Mouse (Mus musculus) olfactory bulb, adult 2 months (tissue): ENCODE results near the gene Mcpt1. TPM values are rescaled to one million over a fixed set of nuclear protein-coding genes. Genes with fewer than 3 reads are reported as not detected.
"Not testable (repeated sequence)": the region's sequence is repeated elsewhere in the genome, so short reads cannot be mapped to it uniquely, and the experiment has no call there.

Experiments used
- H3K27ac ChIP-seq: fragments of 200-500 bp; 2 replicates; pipeline ENCODE4 v1.5.1; 2012; ENCODE audit warnings: low read depth, low read length; ENCODE audit not compliant: insufficient read depth
- H3K4me1 ChIP-seq: fragments of 200-500 bp; 2 replicates; pipeline ENCODE4 v1.6.1; 2012; ENCODE audit warnings: low read length; ENCODE audit not compliant: control insufficient read depth, insufficient read depth
- H3K4me3 ChIP-seq: fragments of 200-500 bp; 2 replicates; pipeline ENCODE4 v1.5.1; 2012; ENCODE audit warnings: mild to moderate bottlenecking, low read depth, low read length, moderate library complexity; ENCODE audit not compliant: insufficient read depth
- CTCF ChIP-seq: fragments of 200-500 bp; IDR thresholded peaks from 2 replicates; pipeline ENCODE4 v1.5.1; 2012; ENCODE audit warnings: low read depth, mild to moderate bottlenecking, low read length, moderate library complexity; ENCODE audit not compliant: insufficient read depth
- POLR2A ChIP-seq: fragments of 200-500 bp; IDR thresholded peaks from 2 replicates; pipeline ENCODE4 v1.6.1; 2012; ENCODE audit warnings: mild to moderate bottlenecking, low read depth, low read length, moderate library complexity; ENCODE audit not compliant: insufficient read depth
- WGBS: fragments of 180-500 bp; shearing (Covaris S2); methylation state at CpG from one replicate; pipeline ENCODE4 v1.1.7; 2018; 5-methylcytosine and 5-hydroxymethylcytosine counted together
- polyA plus RNA-seq: library from polyadenylated mRNA; stranded (reverse); fragments of >200 nt; gene quantifications from 2 replicates; pipeline ENCODE4 v1.2.4, GENCODE M21; 2012; ENCODE audit warnings: low replicate concordance; ENCODE audit not compliant: missing spikeins, insufficient read depth, insufficient read length

Mcpt1 gene
- polyA plus RNA-seq = not detected in 2 replicates

- not testable (repeated sequence) for H3K27ac ChIP-seq, H3K4me1 ChIP-seq, H3K4me3 ChIP-seq
- 83% methylated on average over 3 of the region's 3 CpGs for WGBS
Observed at GRCm38 (mm10) chr14:56017671-56018070, at the start of gene Mcpt1. Mcpt1 (plus strand) TSS chr14:56017971.

GRCm38 (mm10) chr14:55987464-55987863 is 30.3 kb upstream of the Mcpt1 start:
- not testable (repeated sequence) for H3K4me3 ChIP-seq, H3K27ac ChIP-seq, H3K4me1 ChIP-seq
- WGBS = 83% methylated on average over 2 of the region's 3 CpGs

GRCm38 (mm10) chr14:56013147-56013546 is 4.6 kb upstream of the Mcpt1 start:
- no peak for TF ChIP-seq POLR2A
- TF ChIP-seq CTCF = no peak

GRCm38 (mm10) chr14:56013924-56014323 is 3.8 kb upstream of the Mcpt1 start:
- 97% methylated on average over 2 of the region's 2 CpGs for WGBS

More at GRCm38 (mm10) chr14:56013147-56013546, 4.6 kb upstream of the Mcpt1 start:
- Histone ChIP-seq H3K4me1 (no peaks in the 10 kb centered on the region), H3K27ac (no peak overlapping the region), H3K4me3 (no peak overlapping the region)
- 77% methylated on average over 3 of the region's 3 CpGs for WGBS

GRCm38 (mm10) chr14:56019446-56019845 is 1.7 kb downstream of the Mcpt1 start:
- no peak for TF ChIP-seq CTCF
- TF ChIP-seq POLR2A = no peak
- Histone ChIP-seq H3K27ac (no peak overlapping the region), H3K4me3 (no peak overlapping the region), H3K4me1 (no peaks in the 10 kb centered on the region)
- WGBS = 74% methylated on average over 1 of the region's 1 CpGs

More at GRCm38 (mm10) chr14:56013924-56014323, 3.8 kb upstream of the Mcpt1 start:
- Histone ChIP-seq H3K4me1 (no peaks in the 10 kb centered on the region), H3K27ac (no peak overlapping the region), H3K4me3 (no peak overlapping the region)
- TF ChIP-seq CTCF (no peak), POLR2A (no peak)

GRCm38 (mm10) chr14:56021305-56021704 is 3.5 kb downstream of the Mcpt1 start:
- 79% methylated on average over 4 of the region's 4 CpGs for WGBS
- not testable (repeated sequence) for H3K4me1 ChIP-seq, H3K27ac ChIP-seq, H3K4me3 ChIP-seq

GRCm38 (mm10) chr14:56030395-56030794 is 12.6 kb downstream of the Mcpt1 start, which contains the start of gene Mcpt9:
Mcpt9 (minus strand) TSS chr14:56030495.
- H3K27ac ChIP-seq, H3K4me1 ChIP-seq, H3K4me3 ChIP-seq: not testable (repeated sequence)
- 77% methylated on average over 3 of the region's 3 CpGs for WGBS

GRCm38 (mm10) chr14:56034433-56034832 is 16.7 kb downstream of the Mcpt1 start:
- H3K4me1 ChIP-seq = no peaks in the 10 kb centered on the region
- TF ChIP-seq POLR2A (no peak), CTCF (no peak)
- WGBS = 77% methylated on average over 2 of the region's 2 CpGs
- no peak overlapping the region for H3K4me3 ChIP-seq
- no peak overlapping the region for H3K27ac ChIP-seq

- 87% methylated on average over 1 of the region's 1 CpGs for WGBS
- H3K4me1 ChIP-seq, H3K27ac ChIP-seq, H3K4me3 ChIP-seq: not testable (repeated sequence)
Observed at GRCm38 (mm10) chr14:56041792-56042191, 24.0 kb downstream of the Mcpt1 start, which contains the start of gene Mcpt2. Mcpt2 (plus strand) TSS chr14:56042041.

GRCm38 (mm10) chr14:56055408-56055807 is 37.6 kb downstream of the Mcpt1 start:
- 86% methylated on average over 3 of the region's 3 CpGs for WGBS
- Histone ChIP-seq H3K4me1 (no peaks in the 10 kb centered on the region), H3K27ac (no peak overlapping the region), H3K4me3 (no peak overlapping the region)
- TF ChIP-seq POLR2A = no peak
- TF ChIP-seq CTCF = no peak

- TF ChIP-seq POLR2A (no peak), CTCF (no peak)
- H3K4me3 ChIP-seq = no peak overlapping the region
- no peak overlapping the region for H3K27ac ChIP-seq
- H3K4me1 ChIP-seq = no peaks in the 10 kb centered on the region
- WGBS = 91% methylated on average over 4 of the region's 4 CpGs
Observed at GRCm38 (mm10) chr14:56057722-56058121, 40.0 kb downstream of the Mcpt1 start.

- not testable (repeated sequence) for H3K4me1 ChIP-seq, H3K4me3 ChIP-seq, H3K27ac ChIP-seq
- WGBS = 78% methylated on average over 3 of the region's 3 CpGs
Observed at GRCm38 (mm10) chr14:56062213-56062612, 44.4 kb downstream of the Mcpt1 start, which contains the start of gene Mcpt4. Mcpt4 (minus strand) TSS chr14:56062313.
